Mouse (Mus musculus) right cerebral cortex, postnatal 4 days (tissue): ENCODE measurements around the gene Cope.

Source experiments
- DNase-seq: peaks from one replicate; pipeline ENCODE4 v3.0.0-alpha.2; 2022

Gene Cope

DNA sequence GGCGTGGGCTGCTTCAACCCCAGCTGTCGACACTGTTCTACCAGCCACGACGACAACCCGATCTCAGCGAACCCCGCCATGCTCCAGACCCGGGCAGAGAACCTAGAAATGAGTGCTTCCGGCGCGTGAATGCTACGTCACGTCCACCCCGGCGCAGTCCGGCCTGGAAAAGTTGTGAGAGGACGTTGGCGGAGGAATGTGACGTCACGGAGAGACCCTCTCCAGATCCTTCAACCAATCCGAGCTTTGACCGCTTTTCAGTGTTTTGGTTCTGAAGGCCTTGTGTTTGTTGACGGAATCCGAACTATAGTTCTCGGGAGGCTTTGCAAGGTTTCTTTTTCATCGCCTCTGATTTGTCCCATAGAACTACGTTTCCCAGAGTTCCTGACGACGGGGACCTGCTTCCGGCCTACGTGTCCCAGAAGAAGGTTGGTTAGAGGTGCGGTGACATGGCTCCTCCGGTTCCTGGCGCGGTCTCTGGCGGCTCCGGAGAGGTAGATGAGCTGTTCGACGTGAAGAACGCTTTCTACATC lies at the start of gene Cope, which contains the start of gene Ddx49:
TSS of gene Cope (plus strand) at position 161 of the 533 bp plus-strand sequence.
TSS of gene Ddx49 (minus strand) at position 132 of the 533 bp plus-strand sequence.
- DNase-seq, result peak; percentile 90

DNA sequence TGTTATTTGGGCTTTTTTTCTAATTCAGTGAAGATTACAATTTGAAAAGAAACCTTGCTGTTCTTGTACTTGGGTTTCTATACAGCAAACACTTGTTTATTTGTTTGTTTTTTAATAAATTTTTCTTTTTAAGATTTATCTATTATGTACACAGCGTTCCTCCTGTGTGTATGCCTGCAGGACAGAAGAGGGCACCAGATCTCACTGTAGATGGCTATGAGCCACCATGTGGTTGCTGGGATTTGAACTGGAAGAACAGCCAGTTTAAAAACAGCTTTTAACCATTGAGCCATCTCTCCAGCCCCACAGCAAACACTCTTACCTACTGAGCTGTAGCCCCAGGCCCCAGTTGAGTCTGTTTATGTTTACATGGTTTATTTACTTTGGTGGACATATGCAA lies 47.7 kb upstream of the Cope start:
- DNase-seq, result no peak

DNA sequence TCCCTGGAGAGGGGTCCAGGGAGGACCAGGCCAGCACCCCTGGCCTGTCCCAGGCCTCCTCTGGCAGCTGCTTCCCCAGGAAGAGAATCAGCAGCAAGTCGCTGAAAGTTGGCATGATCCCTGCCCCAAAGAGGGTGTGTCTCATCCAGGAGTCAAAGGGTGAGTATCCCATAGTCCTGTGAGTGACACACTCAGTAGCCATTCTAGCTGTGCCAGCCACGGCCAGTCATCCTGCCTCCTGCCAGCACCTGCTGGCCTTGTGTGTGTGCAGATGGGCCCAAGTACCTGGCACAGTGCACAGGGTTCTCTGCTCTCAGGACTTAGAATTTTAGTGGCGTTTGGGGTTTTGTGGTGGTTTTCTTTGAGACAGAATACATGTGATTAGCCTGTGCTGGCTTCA lies 44.9 kb upstream of the Cope start:
- no peak for DNase-seq

DNA sequence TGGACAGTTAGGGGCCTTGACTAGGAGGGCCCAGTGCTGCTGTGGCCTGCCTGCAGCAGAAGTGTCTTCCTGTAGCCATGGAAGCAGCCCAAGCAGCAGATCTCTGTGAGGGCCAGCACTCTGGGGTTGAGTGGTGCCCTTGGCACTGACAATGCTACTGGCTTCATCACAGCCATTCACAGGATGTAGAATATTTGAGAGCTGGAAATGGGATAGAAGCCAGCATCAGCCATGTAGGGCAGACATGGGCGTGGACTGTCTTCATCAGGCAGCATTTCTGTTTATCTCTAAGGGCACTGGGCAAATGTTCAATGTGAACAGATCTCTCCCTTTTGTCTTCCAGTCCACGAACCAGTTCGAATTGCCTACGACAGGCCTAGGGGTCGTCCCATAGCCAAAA lies 43.7 kb upstream of the Cope start:
- DNase-seq, result no peak

DNA sequence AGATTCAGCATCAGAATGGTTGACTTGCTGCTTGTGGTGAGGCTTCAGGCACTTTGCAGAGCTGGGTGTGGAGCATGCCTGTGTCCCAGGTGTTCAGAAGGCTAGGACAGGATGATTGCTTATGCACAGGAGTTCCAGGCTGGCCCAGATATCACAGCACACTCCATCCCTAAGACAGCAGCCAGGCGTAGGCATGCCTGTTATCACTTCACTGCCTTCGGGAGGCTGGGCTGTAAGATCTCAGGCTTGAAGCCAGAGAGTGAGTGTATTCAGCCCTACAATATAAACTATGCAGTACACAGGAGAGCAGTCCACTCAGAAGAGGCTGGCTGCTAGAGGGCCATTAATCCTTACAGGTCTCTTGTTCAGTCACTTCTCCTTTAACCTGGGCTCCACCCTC lies 43.3 kb upstream of the Cope start:
- DNase-seq, result no peak

DNA sequence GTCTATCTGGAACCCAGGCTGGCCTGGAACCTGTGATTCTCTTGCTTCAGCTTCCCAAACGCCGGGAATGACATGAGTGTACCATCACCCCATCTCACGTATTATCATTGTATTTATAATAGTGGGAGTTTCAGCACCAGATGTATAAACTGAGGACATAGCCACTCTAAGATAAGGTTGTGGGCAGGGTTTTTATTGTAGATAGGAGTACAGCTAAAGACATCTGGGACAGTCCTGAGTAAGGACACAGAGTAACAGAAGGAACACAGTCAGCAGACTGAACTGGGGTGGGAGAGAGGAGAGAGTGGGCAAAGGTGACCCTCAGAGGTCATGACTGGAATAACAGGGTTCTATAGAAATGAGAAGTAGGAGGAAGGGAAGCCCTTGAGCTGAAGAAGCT lies 34.6 kb upstream of the Cope start:
- no peak for DNase-seq

DNA sequence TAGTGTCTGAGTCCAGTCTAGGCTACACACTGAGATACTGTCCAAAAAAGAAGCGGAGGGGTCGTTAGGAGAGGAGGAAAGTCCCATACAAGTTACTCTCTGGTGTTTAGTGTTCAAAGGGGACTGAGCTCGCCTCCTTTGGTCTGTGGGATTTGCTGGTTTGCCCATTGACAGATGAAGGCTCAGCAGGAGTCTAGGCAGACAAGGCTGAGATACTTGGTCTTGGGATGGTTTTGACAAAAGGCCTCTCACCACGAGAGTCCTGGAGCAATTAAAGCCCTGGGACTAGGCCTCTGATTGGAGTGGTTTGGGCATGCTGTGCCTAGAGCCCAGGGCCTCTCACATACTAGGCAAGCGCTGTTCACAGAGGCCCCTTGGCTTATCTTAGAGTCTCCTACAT lies 34.0 kb upstream of the Cope start:
- no peak for DNase-seq

DNA sequence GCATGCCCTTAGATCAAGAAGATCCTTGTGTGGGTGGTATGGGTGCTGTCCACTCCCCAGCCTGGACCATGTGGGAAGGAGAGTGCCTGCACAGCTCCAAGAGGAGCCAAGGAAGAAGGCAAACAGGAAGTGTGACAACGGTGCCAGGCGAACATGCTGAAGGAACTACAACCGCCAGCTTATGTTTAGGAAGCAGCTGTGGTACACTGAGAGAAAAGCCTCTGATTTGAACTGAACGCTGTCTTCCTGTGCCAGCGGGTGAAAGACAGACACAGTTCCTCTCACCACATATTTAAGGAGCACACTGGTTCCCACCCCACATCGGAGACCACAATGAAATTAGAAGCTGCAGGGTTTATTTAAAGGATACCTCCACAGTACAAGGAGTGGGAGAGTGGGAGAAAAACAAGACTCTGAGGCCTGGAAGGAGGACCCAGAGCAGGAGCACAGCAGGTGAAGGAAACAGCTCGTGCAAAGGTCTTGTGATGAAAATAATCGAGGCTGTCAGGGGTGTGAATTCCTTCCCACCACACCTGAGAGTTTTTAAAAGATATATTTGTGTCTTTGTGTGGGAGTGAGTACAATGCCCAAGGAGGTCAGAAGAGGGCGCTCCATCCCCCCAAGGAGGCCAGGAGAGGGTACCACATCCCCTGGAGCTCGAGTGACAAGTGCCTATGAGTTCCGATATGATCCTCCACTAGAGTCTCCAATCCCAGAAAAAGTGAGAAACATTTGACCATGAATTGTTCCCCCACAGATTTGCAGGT lies 33.3 kb upstream of the Cope start:
- DNase-seq, result peak; percentile 49

DNA sequence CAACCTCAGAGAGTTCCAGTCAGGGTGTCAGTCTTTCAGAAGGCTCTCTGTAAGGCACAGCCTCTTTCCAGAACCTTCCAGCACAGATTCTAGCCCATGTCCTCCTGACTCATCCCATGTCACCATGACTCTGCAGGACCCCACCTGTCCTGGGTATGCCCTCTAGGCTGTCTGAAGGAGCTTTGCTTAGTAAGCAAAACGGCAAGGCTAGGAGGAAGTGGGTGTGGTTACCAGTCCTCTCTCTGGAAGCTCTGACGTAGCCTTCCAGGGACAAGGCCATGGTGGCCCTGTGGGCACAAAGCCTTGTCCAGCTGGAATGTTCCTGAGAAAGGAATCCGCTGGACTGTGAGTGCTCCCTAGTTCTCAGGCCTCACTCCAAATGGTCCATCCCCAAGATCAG lies 29.4 kb upstream of the Cope start:
- DNase-seq, result no peak

DNA sequence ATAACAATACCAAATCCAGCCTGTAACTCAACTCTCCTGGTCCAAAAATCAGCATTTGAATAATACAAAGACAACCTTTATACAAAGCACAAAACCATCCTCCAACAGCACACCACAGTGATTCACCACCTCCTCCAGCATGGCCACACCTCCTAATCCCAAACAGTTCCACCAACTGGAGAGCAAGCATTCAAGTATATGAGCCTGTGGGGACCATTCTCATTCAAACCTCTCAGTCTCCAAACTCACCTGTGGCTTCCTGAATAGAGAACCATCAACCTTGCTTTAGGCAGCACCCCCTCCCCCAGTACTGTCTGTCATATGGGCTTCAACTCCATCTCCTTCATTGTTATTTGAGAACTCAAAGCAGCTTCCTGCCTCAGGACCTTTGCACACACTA lies 28.0 kb upstream of the Cope start:
- no peak for DNase-seq

DNA sequence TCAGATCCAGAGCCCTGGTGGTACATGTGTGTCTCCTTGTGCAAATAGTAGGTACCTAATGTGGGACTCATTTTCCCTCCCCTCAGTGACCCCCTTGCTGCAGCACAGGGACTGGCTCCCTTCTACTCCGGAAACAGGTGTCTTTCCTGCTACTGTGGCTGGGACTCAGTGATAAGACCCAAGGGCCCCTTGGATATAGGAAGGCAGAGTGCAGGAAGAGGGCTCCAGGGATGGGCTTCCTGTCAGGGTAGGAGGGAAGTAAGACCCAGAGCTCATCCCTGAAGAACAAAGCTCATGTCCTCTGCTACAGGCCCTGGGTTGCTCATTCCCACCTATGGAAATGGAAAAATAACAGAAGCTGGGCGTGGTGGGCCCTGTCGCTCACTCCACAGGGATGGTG lies 25.8 kb upstream of the Cope start:
- no peak for DNase-seq

DNA sequence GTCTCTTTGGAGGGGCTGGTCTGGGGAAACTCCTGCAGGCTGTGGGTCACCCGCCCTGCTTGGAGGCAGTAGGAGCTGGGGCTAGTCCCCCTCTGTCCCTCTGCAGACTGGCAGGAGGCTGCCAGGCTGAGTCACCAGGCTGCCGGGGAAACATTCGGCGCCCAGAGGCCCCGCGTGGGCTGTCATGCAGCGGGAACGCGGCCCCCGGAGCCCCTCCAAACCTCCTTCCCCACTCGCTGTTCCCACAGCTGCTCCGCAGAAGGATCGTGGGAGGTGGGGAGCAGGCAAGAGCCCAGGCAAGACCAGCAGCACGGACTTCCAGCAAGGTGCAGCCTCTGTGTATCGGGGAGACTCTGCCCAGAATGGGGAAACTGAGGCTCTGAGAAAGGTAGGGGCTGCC lies 24.1 kb upstream of the Cope start:
- DNase-seq, result no peak

DNA sequence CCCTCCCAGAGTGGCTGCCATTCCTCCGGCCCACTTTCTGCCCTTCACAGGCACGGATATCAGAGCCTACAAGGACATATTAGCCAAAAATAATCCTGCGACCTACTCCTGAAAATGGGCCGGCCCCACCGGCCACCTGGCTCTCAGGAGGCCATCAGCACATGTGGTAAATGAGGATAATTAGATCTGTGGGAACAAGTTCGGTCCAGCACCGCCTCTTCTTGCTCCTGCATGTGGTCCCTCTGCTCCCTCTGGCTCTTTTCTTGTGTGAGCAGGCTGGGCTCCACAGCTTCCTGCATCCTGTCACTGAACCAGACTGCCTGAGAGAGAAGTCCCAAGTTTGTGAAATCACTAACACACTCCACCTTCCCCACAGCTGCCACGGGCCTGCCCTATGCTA lies 23.1 kb upstream of the Cope start:
- no peak for DNase-seq

DNA sequence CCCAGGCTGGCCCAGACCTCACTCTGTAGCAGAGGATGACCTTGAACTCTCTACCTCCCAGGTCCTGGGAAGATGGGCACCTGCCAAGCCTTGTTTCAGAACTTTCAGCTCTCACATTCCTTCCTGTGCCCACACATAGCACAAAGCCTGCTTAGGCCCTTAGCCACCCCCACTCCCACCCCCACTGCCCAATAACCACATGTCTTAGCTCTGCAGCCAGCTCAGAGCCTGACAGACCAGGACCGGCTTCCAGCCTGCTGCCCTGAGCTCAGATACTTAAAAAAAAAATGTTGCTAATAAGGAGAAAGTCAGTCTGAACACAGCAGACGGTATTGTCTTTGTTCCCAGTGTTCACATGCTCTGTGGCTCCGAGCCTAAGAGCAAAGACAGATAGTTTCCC lies 21.3 kb upstream of the Cope start:
- no peak for DNase-seq

DNA sequence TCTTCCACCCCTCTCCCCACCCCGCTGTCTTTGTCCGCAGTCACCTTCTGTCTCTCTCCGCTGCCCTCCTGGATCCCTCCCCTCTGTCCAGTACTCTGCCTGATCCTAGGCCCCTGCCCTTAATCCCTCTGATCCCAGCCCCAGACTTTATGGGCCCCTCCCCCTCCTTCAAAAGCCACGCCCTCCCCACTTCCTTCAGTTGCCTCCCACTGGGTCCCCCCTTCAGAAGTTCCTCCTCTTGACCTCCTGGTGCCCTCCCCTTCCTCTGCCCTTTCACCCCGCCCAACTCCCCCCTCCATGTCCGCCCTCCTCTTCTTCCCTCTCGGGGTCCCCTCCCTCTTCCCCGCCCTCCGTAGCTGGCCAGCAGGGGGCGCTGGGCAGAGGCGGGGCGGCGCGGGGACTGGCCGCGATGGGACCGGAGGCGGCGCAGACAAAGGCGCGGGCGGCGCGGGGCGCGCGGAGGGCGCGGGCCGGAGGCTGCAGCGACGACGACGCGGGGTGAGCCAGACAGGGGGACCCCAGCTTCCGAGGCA lies 19.6 kb upstream of the Cope start, which contains the start of gene Homer3:
TSS of gene Homer3 (plus strand) at position 225 of the 533 bp plus-strand sequence.
- DNase-seq, result peak; percentile 82

DNA sequence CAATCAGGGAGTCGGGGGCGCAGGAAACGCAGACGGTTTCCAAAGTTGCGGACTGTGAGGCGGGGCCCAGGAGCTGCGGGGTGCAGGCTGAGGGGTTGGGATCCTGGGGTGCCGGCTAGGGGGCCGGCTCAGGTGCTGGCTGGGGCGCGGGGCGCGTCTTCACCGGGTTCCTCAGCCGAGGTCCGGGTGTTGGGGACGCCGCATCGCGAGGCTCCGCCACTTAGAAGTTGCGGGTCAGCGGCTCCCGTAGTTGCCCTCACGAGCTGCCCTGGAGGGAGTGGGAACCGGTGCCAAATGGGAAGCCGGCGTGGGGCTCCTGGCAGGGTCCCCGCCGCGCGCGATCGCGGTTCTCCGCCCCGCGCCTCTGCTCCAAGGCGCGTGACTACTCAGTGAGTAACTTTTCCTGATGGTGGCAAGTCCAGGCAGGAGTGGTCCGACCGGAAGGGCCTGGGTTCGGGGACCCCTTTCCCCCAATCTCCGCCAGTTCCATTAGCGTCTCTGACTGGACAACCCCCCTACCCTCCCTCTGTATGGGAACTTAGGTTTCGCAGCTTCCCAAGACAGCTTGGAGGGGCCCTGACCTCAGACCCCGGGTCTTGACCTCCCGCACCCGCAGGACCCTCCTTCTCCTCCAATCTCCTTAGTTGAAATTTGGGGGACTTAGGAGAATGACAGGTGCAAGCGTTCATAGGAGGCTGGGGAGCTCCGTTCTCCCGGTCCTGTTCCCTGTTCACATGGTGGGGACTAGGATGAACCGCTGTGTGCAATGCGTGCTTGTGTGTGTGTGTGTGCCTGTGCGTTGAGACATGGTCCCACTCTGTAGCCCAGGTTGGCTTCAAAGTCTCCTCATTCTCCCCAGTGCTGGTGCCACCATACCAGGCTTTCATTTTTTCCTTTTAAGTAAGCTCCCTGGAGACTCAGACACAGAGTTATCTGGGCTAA lies 18.9 kb upstream of the Cope start:
- DNase-seq, result peak; percentile 43

DNA sequence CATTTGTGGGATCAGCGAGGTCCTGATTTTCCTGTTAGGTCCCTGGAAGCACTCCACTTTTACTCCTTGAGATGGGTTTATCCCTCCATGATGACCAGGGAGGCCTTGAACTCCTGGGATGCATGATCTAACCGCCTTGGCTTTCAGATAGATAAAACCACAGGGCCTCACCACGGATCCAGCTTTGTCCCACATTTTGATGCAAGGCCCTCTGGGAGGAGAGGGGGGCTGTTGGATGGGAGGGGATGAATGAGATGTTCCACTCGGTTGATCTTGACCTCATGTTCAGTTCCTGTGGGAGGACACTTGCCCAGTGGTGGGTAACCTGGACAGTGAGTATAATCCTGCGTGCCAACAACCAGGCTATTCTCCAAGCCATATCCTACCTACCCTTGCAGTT lies 17.9 kb upstream of the Cope start:
- no peak for DNase-seq

DNA sequence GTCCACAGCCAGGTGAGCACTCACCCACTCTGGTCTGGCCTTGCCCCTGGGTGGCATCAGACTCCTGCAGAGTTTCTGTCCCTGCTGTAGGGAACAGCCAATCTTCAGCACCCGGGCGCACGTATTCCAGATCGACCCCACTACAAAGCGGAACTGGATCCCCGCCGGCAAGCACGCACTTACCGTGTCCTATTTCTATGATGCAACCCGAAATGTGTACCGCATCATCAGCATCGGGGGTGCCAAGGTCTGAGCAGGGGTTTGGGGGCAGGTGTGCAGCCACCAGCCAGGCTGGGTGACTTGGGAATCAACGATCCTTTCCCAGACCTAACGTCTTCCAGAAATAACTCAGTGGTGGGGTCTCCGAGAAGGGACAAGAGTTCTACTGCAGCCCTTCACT lies 17.0 kb upstream of the Cope start:
- DNase-seq, result no peak

DNA sequence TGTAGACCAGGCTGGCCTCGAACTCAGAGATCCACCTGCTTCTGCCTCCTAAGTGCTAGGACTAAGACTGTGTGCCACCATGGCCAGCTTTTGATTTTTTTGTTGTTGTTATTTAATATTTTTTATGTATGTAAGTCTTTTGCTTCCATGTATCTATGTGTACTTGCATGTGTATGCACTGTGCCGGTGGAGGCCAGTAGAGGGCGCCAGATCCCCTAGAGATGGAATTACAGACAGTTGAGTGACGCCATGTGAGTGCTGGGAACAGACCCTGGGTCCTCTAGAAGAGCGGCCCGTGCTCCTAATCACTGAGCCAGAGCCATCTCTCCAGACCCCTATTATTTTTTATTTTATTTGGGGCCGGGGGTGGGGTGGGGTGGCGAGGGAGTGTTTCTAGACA lies 15.6 kb upstream of the Cope start:
- no peak for DNase-seq

DNA sequence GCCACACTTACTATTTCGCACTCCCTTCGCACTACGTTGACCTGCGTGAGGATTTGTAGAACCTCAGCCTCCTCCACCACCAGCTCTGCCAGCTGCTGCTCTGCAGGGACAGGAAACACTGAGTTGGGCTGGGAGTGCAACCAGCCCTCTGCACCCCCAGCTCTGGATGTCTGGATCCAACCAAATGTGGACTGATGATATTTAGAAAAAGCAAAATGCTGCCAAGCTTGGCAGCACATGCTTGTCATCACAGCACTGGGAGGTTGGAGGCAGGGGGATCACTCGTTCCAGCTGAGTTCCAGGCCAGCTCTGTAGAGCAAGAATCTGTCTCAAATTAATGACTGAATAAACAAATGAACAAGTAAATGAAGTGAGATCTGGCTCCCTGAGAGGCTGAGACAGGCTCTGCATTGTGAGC lies 8.3 kb upstream of the Cope start:
- DNase-seq, result no peak

DNA sequence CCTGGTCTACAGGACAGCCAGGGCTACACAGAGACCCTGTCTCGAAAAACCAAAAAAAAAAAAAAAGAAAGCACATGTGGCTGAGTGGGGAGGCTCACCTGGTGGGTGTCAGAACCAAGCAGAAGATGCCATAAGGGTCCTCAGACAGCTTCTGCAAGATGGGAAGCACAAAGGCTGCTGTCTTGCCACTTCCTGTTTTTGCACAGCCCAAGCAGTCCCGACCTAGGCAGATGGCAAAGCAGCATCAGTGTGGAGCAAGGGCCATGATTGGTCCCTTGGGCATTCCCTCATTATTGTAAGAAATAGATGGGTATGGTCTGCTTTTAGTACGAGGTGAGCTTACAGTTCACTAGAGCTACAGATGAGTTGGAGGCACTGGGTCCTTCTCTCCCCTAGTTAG lies 1.4 kb upstream of the Cope start:
- no peak for DNase-seq

DNA sequence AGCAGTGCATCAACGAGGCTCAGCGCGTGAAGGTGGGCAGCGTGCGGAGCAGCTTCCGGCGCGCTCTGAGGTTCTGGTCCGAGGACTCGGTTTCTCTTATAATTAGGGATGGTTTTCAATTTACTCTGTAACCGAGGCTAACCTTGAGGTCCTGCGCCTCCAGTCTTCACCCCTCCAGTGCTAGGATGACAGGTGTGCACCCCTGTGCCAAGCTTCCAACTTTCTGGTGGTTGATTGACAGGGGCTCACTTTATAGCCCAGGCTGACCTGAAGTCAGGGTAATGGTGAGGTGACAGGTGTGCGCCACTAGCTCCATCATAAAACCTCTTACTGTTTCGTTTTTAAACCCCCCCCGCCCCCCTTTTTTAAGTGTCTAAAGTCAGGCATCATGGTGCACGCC lies 583 bp downstream of the Cope start:
- DNase-seq, result no peak

DNA sequence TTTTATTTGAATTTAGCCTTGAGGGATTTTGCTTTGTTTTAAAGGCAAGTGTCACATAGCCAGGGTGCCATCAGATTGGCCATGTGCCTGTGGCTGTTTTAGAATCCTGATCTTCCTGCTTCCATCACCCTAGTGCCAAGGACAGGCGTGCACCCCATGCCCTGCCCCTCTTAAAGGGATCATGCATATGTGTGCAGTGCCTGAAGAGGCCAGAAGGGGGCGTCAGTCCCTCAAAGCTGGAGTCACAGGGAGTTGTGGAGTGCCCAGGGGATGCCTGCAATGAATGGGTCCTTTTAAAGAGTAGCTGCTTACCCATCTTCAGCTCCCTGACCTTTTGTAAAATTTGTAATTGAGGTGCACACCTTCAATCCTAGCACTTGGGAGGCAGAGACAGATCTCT lies 7.0 kb downstream of the Cope start:
- peak; percentile 52 for DNase-seq

DNA sequence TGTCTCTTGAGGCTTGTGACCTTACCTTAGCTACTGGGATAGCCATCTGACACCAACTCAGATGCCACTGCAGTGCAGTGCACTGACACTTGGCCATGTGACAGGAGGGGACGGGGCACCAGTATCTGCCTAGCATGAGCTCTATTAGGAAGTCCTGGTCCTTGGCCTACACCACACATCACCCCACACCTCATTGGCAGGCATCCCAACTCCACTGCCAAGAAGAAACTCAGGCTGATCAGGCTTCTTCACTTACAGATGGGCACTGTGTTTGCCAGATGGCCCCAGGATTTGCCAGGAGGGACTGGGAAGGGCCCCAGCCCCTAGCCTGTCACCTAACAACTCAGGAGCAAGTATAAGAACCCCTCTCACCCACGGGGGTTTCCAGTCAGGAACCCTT lies 11.1 kb downstream of the Cope start:
- no peak for DNase-seq
